Mouse (Mus musculus) lung, adult 2 months (tissue): ENCODE results near the gene Polr3b.

ENCODE experiments used
- CTCF ChIP-seq: fragments of 200-500 bp; IDR thresholded peaks from 2 replicates; pipeline ENCODE4 v1.5.1; 2011; ENCODE audit warnings: mild to moderate bottlenecking, low read length, control low read depth; ENCODE audit not compliant: insufficient read depth
- POLR2A ChIP-seq: fragments of 200-500 bp; IDR thresholded peaks from 2 replicates; pipeline ENCODE4 v1.6.1; 2011; ENCODE audit warnings: low read depth, mild to moderate bottlenecking, control low read depth, low read length, borderline replicate concordance; ENCODE audit errors: extremely low read depth

DNA sequence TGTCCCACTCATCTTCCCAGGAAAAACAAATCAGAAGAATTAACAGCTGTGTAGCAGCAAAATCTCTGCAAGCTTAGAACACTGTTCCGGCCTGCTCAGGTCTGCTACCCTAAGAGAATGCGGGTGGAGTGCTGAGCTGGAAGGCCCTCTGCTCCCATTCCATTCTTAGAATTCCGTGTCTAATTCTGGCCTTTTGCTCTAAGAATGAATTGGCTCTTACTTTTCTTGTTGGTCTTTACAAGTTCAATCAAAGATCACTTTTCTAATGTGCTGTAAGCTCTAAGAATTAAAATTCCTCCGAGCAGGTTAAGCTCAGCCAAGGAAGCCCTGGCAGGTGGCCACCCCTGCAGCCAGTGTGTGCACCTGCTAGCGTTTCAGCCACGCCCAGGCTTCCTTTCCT, 90.4 kb downstream of the Polr3b start:
- TF ChIP-seq CTCF (no peak), POLR2A (no peak)
